Mouse (Mus musculus) kidney, adult 11 months (tissue): ENCODE measurements around the gene Yrdc.

Experiments
- DNase-seq: peaks from one replicate; pipeline ENCODE4 v3.0.0; 2022

Gene Yrdc

DNA sequence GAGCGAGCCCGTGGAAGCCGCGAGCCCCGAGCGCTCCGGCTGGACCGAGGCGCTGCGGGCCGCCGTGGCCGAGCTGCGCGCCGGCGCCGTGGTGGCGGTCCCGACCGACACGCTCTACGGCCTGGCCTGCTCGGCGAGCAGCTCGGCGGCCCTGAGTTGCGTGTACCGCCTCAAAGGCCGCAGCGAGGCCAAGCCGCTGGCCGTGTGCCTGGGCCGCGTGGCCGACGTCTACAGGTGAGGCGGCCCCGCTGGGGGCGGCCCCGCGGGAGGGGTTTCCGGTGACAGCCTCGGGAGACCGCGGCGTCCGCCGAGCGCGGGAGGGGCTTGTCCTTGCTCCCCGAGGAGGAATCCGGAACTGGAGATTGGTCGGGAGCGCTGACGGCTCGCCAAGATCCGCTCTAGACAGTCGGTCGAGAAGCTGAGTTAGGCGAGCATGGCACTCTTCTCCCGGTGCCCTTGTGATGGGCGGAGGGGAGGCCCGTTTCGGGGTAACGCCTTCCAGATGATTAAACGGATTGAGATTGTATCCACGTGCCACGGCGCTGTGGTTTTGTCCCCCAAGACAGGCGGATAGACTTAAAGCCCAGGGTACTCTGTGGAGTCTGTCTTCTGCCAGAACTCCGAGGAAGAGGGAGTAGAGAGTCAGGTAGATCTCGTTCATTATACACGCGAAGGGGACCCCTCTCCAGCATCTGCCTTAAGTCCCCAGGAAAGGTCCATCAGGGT is 617 bp downstream of the Yrdc start, which contains the start of gene 1110065P20Rik:
1110065P20Rik (minus strand) TSS at position 264 of the 726 bp plus-strand sequence.
- DNase-seq: peak; percentile 85

DNA sequence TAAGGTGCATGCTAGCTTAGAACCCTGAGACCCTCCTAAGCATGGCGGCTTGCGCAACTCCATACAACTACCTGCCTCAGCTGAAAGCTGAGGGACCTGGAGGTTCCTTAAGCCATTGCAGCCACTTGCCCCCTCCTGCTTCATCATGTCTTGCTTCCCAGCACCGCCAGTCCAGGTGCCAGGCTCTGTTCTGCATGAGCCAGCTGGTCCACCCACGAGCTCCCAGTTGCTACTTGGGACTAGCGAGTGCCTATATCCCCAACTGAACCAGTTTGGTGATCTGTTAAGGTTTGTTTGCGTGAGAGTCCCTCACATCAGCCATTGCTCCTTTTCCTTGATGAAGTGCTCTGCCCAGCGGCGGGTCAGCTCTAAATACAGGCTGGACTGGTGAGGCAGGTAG is 5.8 kb downstream of the Yrdc start:
- no peak for DNase-seq

DNA sequence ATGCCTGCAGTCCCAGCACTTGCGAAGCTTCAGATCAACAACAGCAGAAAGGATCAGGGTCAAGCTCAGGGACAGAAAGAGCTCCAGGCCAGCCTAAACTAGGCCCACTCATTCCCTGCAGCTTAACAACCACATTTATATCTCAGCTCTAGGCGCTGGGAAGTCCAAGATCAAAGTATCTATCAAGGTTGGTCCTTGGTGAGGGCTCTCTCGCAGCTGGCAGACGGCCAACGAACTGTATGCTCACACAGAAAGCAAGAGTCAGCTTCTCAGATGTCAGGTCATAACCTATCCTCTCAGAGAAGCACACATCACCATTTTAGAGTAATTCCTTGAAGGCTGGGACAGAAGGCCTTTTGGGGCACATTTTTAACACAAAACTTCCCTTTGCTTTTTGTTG is 7.9 kb downstream of the Yrdc start:
- DNase-seq: no peak

DNA sequence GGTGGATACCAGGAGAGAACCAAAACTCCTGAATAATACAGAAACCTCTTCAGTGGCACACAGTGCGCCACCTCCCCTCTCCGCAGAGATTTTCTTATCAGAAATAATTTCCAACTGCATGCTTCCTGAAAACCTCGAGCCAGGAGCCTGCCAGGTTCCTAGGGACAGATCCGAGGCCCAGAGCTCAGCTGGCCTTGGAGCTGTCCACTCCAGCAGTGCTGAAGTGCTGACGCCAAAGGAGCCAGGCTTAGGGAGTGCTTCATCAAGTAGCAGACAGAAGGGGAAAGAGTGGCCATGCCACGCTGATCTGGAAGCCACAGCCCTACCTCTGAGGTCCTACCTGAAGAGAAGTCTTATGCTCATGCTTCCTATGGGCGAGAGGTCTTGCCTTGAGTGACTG is 10.0 kb downstream of the Yrdc start:
- DNase-seq: peak; percentile 31

DNA sequence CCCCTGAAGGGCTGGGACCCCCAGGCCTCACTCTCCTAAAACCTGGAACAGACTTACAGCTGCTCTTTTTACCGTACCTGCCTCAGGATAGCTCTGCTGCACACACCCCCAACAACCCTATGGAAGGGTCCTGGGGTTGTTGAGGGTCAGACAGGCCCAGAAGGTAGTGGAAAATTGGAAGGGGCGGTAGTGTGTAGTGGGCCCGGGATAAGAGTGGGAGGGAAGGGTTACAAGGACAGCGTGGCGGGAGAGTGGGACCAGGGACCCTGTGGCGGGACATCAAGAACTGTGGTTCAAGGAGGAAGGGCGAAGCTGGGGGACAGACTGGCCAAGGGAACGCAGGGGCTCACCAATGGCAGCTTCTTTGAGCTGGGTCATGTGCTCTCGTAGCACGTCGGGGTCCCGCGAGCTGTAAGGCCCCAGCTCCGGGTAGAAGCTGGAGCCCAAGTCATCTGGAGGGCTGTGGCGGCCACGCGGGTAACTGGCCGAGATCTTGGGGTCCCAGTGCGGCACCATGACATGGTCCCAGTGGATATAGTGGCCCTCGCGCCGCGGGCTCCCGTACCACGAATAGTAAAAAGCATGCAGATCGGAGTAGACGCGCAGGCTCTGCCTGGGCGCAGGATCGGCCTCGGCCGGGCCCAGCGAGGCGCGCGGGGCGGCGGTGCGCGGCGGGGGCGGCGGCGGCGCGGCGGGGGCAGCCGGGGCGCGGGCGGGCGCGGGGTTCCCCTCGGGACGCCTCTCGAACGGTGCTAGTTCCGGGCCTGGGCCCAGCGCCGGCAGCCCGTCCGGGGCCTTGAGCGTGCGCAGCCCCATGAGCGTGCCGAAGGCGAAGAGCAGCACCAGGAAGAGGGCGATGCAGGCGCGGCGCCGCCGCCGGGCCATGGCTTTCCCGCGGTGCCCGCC is 11.1 kb downstream of the Yrdc start, which contains the start of gene Maneal:
Maneal (minus strand) TSS at position 889 of the 906 bp plus-strand sequence.
- DNase-seq: no peak

DNA sequence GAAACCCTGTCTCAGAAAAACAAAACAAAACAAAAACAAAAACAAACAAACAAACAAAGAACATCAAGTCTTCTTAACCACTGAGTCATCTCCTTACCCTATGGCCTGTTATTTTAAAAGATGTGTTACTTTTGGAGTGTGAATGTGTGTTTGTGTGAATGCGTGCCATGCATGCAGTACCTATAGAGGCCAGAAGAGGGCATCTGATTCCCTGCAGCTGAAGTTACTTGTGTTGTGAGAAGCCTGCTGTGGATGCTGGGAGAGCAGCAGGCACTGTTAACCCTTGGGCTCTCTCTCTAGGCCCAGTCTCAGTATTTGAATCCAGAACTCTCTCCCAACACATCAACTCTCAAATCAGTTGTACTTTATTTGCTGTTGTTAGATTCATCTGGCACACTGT is 22.2 kb downstream of the Yrdc start:
- DNase-seq: no peak

DNA sequence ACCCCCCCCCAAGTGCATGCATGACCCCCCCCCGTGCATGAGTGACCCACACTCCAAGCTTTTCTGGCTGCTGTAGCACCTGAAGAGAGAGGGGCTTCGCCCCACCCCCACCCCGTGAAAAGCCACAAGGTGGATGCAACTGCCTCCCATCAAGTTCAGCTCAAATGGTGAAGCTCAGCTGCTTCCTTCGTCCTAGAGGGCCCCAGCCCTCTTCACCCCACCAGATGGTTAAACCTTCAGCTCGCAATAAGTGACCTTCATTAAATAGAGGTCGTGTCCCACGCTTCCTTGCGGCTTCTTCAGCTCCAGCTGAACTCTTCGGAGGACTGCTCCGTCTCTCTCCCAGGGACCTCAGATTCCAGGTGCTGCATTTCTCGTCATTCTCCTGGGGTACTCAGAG is 30.1 kb downstream of the Yrdc start, which contains the start of gene Epha10:
Epha10 (plus strand) TSS at position 301 of the 400 bp plus-strand sequence.
- no peak for DNase-seq

DNA sequence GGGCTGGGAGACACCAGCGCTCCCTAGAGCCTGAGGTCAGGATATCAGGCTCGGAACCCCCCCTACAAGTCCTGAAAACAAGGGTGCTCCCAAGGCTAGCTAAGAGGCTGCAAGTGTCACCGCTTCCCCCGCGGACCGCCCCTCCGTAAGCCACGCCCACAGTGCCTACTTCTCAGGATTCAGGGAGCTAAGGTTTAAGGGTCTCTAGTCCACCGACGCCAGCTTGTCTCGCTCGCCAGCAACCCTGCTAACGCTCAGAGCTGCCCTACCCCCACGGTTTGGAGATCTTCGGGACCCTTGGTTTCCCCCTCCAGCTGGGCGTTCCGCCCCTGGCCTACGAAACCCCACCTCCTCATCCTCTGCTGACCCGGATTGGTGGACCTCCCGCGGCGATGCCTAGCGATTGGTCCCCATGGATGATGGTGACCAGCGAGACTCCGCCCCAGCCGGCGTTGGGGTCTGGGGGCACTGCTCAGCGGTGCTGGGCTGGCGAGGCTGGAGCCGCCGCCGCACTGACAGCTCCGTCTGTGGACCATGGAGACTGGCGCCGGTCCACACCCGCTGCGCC is 30.9 kb downstream of the Yrdc start:
- DNase-seq: no peak

DNA sequence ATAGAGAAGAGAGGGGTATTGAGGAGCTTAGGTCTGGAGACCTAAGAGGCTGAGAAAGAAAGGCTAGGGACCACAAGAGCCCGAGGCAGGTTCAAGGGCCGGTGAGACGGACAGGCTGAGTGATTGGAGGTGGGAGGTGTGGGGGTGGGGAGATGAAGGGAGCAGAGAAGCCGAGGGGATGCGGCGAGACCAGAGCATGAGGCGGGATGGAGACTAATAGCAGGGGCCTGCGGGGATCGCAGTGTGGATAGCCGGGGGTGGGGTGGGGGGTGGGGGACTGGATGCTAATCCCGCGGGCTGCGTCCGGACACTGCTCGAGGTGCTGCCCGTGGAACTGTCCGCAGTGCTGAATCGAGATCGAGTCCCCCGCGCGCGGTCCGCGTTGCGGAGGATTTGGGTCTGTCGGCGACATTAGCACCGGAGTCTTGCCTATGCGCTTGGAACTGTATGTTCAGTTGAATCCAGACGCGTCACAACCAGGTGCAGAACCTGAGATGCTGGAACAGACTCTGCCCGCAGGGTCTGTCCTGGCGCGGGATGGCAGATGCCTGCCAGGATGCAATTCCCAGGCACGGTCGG is 31.8 kb downstream of the Yrdc start:
- no peak for DNase-seq

DNA sequence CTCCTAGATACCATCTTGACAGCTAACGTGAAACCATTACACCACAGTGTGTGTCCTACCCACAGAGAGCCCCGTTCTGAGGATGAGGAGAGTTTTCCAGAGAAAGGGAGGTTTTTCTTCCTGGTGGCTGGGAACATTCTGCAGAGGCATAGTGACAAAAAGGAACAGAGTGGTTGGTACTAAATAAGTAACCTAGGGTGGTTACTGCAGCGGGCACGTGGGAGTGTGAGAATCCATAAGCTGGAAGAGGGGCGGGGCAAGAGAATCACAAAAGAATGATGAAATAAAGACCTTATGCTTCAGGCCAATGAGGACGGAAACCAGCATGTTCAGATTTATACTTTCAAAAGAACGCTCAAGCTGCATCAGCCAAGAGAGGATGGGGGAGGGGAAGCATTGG is 38.2 kb downstream of the Yrdc start:
- DNase-seq: no peak

DNA sequence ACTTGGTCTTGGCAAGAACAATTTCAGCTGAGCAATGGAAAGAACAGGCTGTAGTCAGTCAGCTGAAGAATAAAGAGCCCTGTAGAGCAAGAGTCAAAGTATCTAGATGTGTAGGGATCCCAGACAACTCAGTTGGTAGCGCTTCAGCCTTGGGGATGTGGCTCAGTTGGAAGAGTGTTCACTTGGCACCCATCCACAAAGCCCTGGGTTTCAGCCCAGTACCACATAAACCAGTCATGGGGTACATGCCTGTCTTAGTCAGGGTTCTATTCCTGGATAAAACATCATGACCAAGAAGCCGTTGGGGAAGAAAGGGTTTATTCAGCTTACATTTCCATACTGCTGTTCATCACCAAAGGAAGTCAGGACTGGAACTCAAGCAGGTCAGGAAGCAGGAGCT is 39.5 kb downstream of the Yrdc start:
- DNase-seq: no peak

DNA sequence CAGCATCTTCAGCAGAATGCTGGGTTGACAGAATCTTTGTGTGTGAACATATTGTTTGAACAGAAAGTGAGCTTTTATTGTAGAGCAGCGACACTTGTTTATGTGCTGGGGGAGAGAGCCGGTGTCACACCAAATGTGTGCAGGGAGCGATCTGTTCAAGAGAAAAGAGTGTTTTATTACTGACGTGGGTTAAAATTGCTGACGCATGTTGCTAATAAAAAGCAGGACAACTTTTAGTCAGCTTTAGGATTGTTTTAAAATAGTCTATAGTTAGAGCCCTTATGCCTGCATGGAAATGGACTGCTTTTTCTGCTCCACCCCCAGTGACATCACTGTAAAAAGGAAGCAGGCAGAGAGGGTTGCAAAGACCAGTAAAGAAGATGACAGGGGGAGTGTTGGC is 40.4 kb downstream of the Yrdc start:
- DNase-seq: no peak

DNA sequence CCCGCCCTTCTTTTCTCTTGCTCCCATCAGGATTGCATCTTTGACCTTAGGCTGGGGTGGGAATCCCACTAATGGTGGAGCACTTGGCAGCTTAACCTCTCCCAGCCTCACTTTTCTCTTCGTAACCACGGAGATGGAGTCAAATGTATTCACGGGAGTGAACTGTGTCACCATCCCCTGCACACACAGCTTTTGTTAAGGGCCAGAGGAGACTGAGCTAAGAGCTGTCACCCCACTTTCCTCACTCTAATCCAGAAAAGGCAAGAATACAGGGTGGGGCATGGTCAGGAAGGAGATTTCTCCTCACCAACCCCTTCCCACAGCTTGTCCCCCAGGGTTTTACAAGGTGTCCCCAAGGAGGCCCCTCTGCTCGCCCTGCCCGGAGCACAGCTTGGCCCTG is 43.3 kb downstream of the Yrdc start:
- DNase-seq: no peak

DNA sequence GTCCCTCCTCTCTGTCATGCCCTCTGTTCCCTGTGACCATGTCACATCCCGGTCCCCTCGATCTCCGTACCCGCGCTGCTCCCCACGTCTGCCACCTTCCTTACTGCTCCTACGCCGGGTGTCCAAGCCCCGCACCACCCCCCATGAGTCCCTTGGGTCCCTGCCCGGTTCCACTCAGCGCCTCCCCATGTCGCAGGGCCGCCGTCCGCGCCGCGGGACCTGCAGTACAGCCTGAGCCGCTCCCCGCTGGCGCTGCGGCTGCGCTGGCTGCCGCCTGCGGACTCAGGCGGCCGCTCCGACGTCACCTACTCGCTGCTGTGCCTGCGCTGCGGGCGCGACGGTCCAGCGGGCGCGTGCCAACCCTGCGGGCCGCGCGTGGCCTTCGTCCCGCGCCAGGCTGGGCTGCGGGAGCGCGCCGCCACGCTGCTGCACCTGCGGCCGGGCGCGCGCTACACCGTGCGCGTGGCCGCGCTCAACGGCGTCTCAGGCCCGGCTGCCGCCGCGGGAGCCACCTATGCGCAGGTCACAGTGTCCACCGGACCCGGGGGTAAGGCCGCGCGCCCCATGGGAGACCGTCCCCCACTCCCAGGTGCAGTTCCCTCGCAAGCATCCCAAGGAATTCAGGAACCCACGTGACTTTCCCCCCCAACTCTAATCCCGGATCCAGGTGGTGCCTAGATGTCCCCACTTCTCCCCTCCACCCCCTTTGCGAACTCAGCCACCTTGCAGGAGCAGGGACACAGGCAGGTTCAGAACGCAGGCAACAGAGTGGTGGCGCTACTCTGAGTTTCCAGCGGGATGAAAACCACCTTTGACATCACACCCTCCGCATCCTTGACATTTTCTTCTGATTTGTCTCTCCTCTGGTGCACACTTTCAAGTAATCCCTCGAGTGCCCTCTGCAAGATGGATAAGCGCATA is 44.3 kb downstream of the Yrdc start:
- no peak for DNase-seq

DNA sequence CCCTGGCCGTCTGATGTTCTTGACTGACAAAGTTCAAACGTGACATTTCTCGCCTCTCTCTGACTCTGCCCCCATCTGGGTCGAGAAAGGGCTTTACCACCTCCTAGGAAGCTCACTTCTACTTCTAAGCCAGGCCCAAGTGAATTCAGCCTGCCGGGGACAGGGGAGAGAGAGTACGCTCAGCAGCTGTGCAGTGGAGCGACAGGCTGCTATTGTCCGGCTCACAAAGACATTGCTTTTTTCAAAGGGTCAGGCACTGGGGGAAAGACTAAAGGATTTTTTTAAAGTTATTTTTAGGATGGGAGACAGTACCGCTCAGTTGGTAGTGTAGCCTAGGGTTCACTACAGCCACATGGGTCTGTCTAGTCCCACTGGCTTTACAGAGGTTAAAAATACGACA is 47.9 kb downstream of the Yrdc start:
- no peak for DNase-seq

DNA sequence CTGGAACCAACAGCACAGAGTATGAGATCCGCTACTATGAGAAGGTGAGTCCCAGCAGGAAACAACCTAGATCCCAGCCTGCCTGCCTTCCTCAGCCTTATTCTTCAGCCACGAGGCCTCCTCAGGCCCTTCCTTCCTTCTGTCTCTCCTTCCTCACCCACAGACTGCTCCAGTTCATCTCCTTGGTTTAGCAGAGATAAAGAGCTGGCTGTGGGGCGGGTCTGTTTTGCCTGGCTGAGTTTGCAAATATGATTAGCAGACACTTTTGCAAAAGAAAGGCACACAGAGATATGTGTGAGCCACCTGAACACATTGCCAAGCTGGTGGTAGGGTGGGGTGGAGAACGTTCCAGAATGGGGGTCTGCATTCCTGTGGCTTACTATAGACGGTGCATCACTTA is 49.4 kb downstream of the Yrdc start:
- no peak for DNase-seq
